Mouse (Mus musculus): Measurements from ENCODE around the gene Odf3b.

Gene Odf3b

DNA sequence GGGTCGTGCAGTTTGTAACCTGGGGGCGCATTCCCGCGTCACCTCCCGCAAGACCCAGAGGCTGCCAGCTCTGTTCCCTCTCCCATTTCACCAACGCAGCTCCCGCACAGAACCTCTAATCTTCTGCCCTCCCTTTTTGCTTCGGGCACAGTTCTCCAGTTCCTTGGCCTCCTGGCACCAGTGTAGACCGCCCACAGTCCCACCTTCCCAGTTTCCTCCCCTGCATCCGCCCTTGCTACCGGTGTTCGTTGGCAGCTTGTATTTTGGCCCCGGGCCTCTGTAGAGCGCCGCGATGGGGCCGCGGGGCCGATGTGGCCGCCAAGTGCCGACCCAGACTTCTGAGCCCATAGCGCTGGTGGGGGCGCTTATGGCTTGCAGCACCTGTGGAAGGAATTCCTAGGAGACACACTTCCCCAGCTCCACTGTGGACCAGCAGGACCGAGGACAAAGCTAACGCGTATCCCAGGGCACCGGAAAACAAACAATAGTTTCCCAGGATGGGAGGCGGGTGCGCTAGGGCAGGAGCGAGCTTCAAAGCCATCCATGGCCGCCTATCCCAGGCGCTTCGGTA lies at the start of gene Odf3b:
Gene Odf3b, minus strand, starts transcription at position 452 of the 571 bp plus-strand sequence.
- in situ Hi-C loops (cut with MseI, MboI), result no loop called here

DNA sequence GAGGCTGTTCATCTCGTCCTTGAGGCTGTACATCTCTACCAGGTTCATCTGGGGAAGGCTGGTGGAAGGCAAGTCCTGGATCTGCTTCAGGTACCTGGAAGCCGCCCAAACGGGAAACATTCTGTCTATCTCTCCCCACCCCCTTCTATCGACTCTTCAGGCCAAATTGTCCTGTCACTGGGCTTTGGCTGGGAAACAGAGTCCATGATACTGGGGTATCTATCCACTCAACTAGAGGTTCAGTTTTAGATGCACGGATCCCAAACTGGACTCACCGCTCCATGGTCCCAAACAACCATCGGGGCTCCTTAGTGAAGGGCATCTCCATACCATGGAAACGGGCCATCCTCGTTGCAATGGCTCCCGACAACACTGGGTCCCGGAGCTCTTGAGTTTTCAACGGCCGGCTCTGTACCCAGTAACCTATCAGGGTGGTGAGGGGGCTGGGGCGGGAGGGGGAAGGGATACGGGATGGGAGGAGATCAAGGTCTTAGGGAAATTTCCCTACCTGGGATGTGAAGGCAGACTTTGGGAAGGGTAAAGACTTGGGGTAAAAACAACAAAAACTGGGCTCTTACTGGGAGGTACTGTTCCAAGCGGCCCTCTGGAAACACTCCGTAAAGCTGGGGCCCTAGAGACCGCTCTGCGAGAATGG lies 49.2 kb upstream of the Odf3b start:
- in situ Hi-C loops (cut with MseI, MboI), result no loop called here

DNA sequence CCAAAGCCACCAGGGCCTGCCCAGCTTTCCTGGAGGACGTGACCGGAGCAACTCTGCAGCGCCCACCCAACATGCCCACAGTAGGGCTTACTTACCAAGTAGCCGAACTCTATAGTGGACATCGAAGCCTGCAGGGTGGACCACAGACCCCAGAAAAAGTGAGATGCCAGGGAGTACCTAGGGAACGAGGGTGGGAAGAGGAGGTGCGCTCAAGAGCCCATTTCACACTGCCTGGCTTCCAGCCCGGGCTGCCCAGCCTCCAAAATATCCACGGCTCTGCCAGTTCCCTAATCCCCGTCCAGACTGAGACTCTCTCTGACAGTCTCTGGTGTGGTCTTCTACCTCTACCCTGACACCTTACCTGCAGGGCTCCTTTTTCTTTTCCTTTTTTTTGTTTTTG lies 47.6 kb upstream of the Odf3b start:
- in situ Hi-C loops (cut with MseI, MboI), result no loop called here

DNA sequence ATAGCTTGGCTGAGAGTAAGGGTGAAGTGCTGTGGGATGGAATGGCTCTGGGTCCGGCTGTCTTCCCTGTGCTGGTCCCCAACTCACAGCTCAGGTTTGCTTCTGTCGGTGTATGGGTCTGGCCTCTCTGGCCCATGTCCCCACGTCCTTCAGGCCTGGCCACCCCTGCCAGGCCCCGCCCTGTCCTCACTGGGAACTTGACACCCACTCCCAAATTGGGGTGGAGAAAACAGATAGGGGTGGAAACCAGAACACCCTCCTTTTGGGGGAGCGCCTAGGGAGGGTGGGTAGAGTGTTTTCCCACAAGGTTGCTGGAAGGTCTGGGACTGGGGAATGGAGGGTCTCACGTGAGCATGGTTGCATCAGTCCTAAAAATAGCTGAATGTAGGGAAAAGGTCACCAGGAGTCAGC lies 46.6 kb upstream of the Odf3b start, which contains the start of gene Cpt1b:
Gene Cpt1b, minus strand, starts transcription at position 153 of the 411 bp plus-strand sequence.
- in situ Hi-C loops (cut with MseI, MboI), result no loop called here

DNA sequence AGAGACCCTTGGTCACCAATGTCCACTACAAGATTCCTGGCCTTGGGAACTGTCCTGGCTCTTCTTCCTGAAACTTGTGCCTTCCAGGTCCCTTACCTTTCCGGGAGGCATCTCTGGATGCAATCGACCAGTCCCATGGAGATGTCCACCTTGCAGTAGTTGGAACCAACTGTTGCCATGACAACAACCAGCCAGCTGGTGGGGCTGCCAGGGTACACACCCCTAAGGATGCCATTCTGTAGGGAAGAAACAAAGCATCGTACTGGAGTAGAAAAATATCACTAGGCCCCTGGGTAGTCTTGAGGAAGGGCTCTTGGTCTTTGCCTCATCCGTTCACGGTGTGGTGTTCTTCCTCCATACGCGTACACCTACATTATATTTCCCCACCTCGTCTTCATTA lies 45.5 kb upstream of the Odf3b start:
- in situ Hi-C loops (cut with MseI, MboI), result no loop called here

DNA sequence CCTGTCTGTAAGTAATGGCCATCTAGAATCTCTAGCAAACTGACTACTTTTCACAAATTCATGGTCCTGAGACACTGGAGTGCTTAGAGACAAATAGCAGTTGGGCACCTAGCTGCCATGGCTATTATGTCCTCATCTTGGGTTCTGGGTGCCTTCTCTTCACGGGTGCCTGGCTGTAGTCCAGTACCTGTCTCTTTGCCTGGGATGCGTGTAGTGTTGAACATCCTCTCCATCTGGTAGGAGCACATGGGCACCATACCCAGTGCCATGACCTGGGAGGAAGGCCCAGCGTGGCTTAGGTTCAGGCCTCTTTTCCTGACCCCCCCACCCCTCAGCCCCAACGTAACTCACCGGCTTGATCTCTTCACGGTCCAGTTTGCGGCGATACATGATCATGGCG lies 42.9 kb upstream of the Odf3b start:
- in situ Hi-C loops (cut with MseI, MboI), result no loop called here

DNA sequence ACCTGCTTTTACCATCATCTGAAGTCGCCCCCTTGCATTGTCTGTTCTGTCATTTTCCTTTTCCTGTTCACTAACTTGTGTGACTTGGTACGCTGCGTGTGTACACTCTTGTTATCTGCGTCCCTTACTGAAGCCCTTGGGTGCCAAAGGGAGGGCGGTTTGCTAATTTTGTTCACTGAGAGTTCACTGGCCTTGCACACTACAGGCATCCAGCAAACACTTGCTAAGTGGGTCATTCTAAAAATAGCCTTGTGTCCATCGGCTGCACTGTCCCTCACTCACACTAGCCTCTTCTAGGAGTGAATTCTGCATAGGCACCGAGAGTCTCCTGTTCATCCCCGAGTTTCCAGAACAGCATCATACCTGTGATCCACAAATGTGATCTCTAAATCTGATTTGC lies 36.2 kb upstream of the Odf3b start:
- in situ Hi-C loops (cut with MseI, MboI), result no loop called here

DNA sequence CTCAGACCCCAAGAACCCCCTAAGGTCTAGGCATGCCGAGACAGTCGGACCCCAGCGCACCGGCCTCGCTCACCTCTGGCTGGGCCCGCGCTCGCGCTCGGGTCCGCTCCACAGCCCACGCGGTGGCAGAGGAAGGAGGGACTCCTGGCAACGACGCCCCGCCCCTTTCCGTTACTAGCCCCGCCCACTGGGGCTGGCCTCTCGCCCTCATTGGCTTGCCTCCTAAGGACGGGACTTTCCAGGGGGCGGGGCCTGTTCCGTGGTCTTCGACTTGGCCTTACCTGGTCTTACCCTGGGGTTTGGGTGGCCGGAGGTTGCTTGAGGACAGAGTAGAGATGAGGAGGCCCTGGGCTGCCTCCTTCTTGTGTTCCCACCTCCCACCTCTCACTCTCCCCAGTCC lies 31.0 kb upstream of the Odf3b start, which contains the start of gene Syce3:
Gene Syce3, minus strand, starts transcription at position 386 of the 400 bp plus-strand sequence.
- in situ Hi-C loops (cut with MseI, MboI), result no loop called here

DNA sequence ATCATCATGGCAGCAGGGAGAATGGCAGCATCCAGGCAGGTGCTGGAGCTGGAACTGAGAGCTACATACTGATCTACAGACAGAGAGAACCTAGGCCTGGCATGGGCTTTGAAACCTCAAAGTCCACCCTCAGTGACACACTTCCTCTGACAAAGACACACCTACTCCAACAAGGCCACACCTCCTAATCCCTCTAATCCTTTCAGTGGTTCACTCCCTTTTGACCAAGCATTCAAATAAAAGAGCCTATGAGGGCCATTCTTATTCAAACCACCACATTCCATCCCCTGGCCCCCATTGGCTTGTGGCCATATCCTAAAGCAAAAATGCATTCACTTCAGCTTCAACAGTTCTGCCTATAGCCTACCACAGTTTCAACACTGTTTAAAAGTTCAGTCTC lies 27.6 kb upstream of the Odf3b start:
- in situ Hi-C loops (cut with MseI, MboI), result no loop called here

DNA sequence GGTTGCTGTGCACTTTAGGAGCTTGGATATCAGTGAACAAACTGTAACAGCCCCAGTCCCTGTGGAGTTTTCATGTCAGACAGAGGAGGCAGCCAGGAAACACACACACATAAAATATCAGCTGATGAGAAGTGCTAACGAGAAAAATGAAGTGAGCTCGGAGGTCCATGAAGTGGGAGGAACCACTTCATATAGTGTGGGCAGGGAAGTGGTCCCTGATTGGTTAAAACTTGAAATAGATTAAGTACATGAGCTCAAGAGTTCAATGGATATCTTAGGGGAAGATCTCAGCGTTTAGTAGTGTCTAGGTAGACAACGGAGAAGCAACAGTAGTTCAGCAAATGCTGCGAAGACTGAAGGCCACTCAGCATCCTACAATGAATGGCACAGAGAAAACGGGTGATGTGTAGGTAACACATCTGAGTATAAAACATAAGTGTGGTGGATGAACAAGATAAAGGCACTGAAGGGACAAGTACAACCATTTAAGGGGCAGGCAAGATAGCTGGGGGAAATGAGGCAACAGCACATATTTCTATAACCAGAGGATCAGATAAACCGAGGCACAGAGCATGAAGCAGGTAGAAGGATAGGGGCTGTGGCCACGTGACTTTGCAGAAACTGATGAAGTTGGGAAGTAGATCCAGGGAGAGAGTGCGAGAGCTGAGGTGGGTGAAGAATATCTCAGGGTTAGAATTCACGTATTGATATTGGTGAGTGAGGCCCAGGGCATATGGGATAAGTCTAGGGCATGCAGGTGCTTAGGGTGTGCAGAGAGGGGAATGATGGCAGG lies 25.9 kb upstream of the Odf3b start:
- in situ Hi-C loops (cut with MseI, MboI), result no loop called here

DNA sequence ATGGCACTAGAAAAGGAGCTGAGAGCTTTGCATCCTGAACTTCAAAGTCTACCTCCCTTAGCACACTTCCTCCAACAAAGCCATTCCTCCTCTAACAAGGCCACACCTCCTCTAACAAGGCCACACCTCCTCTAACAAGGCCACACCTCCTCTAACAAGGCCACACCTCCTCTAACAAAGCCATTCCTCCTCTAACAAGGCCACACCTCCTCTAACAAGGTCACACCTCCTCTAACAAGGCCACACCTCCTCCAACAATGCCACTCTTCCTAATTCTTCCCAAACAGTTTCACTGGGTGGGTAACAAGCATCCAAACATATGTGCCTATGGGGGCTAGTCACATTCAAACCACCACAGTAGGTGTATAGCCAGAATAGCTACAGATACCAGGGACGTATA lies 23.4 kb upstream of the Odf3b start:
- in situ Hi-C loops (cut with MseI, MboI), result no loop called here

DNA sequence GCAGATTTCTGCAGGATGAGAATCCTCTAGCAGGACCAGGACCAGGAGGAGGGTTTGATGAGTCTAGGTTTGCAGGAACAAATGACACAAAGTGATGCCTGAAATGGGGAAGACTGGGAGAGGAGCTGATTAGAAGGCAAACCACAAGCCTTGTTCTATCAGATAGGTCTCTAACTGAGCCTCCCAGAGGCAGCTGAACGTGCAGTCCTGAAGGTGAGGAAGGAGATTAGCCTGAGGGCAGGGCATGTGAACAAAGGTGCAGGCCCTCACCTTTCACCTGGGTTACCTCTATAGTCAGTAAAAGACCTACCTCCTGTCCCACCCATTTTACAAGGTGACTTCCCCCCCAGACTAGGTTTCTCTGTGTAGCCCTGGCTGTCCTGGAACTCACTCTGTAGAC lies 20.6 kb upstream of the Odf3b start:
- in situ Hi-C loops (cut with MseI, MboI), result no loop called here

DNA sequence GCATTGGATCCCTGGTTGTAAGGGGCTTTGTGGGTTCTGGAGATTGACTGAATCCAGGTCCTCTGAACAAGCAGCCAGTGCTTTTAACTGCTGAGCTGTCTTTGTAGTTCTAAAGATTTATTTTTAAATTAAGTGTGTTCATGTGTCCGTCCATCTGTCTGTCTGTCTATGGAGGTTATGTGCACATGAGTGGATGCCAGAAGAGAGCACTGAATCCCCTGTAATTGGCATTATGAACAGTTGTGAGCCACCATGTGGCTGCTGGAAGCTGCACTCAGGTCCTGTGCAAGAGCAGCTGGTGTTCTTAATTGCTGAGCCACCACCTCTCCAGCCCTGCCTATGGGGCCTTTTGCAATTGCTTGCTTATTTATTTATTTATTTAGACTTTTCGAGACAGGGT lies 19.1 kb upstream of the Odf3b start:
- in situ Hi-C loops (cut with MseI, MboI), result no loop called here

DNA sequence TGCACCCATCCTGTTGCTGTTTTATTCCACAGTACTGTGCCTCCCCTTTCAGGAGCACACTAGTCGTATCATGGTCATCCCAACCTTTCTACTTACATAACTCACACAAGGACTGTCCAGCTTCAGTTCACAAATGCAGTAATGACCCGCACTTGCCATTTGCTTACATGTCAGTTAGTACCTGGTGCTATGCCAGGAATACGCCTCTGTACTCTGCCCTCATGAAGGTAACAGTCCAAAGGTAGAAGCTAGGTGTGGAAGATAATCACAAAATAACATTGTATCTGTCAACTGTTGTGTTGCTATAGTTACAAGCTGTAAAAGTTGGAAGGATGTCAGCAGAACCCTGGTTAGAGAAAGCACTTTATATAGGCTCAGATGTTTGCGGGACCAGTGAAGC lies 17.8 kb upstream of the Odf3b start:
- in situ Hi-C loops (cut with MseI, MboI), result no loop called here

DNA sequence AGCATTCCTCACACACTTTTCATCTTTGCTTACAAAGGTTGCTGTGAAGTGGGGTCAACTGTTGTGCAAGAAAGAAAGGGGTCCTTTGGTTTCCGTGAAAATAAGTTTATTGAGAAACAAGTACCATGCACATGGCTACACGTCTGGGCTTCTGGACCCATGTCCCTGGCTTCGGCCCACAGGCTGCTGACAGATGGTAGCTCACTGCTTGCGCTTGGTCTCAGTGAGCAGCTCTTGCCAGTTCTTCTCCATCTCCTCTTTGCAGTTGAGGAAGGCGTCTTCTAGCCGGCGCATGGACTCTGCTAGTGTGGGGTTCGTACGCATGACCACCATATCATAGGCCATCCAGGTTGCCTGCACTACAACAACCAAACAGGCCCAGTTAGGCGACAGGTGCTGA lies 11.0 kb upstream of the Odf3b start:
- in situ Hi-C loops (cut with MseI, MboI), result no loop called here

DNA sequence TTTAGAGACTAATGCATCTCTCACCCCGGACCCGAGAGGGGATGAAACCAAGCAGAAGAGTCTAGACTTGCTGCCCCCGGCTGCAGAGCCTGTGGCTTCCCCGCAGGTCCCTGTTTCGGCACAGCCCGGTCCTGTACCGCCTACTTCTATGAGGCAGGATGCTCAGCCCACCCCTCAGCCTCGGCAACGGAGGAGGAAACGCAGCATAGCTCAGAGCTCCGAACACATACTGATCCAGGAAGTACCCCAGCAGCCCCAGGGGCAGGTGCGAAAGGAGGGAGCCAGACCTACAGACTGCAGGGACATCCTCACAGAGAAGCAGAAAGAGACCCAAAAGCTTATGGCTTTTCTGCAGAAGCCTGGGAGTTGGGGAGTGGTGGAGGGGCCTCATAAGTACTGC lies 8.0 kb upstream of the Odf3b start:
- in situ Hi-C loops (cut with MseI, MboI), result no loop called here

DNA sequence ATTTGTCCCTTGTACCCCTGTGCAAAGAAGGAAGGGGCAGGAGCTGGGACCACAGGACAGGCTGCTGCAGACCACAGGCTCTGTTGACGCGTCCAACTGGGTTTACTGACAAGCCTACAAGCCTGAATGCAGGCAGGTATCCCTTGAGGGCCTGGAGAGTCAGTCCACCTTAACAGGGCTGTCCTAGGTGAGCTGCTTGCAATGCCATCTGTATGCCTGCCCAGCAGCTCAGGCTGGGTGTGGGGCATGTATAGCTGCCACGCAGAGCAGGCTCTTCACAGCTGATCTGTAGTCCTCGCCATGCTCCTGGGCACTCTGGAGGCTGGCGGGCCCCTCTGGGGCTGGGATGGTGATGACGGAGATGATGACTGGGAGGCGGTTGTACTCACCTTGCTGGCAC lies 5.5 kb upstream of the Odf3b start, which contains the start of gene Klhdc7b:
Gene Klhdc7b, plus strand, starts transcription at position 301 of the 400 bp plus-strand sequence.
- in situ Hi-C loops (cut with MseI, MboI), result no loop called here

DNA sequence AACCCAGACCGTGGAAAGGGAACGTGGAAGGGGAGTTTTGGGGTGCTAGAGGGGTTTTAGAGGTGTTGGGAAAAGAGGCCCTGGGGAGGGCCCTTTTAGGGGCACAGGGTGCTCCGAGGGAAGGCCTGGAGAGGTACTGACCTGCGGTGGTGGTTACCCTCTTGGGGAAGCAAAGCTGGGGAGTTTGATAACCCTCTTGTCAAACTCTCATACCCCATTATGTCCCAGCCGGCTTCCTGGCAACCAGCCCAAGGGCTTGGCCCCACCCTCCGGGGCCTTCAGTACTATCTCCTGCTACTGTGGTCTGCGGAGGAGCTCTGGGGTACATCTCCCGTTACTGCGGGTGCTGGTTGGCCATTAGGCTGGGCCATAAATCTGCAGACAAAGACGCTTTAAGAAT lies 347 bp upstream of the Odf3b start:
- in situ Hi-C loops (cut with MseI, MboI), result no loop called here

DNA sequence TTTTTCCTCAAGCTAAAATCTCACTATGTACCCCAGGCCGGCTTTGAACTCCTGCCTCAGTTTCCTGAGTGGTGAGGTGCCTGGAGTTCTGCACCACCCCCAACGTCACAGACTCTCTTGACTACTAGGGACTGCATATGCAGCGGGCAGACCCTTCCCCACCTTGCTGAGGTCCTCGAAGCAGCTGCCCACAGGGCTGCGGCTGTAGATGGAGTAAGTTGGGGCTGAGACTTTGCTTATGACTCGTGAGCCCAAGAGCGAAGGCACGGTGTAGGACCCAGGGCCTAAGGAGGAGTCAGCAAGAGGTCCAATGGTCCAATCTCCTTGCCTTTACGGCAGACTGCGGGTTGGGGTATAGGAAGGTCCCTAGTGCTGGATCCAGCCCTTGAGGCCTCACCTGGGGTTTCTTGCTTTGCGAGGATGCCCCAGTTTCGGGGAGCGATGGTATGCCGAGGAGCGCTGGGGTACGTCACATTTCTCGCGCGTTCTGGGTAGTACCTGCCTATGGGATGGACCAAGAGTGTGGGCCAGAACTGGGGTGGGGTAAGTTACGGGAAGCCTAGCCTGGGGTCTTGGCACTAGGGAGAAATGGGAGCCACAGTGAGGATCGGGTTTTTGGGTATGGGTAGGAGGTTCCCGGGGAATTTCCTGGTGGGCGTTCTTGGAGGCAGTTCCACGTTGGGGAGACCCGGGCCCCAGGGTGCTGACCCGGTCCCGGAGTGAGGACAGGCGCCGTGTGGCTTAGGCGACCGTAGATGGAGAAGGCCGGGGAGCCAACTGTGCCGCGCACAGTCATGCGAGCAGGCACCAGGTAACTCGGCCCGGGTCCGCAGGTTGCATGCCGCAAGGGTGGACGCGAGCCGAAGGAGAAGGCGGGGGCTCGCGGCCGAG lies 899 bp downstream of the Odf3b start:
- in situ Hi-C loops (cut with MseI, MboI), result no loop called here

DNA sequence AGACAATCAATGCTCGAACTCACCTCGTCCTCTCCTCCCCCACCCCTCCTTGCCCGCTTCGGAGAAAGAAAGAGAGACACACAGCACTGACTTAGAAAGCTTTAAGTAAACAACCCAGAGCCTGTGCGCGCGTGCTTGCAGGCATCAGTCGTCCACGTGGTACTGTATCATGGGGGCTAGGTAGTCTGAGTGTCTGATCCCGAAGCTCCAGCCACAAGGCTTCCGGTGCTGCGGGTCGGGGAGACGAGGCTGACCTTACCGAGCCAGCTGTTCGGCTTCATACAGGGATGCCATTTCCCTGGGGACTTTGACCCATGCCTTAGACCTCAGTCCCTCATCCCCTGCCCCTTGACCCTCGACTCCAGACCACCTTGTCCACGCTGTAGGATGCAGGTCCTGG lies 1.7 kb downstream of the Odf3b start:
- in situ Hi-C loops (cut with MseI, MboI), result no loop called here

DNA sequence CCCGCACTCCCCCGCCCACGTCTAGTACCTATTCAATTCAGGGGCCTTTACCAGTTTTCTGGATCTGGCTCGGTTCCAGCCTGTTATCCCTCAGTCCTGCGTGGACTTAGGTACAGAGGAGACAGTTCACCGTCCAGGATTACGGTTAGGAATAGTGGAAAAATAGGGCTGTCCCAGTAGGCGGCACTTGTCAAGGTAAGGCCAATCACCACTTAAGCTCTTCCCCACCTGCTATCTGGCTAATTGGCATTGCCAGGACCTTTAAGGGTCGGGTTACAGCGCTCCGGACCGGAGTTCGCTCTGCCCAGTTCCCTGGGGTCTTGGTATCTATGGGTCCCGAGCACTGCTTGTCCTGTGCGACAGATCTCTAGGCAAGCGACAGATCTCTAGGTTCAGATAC lies 2.1 kb downstream of the Odf3b start, which contains the start of gene Tymp:
Gene Tymp, minus strand, starts transcription at position 83 of the 400 bp plus-strand sequence.
- in situ Hi-C loops (cut with MseI, MboI), result no loop called here

DNA sequence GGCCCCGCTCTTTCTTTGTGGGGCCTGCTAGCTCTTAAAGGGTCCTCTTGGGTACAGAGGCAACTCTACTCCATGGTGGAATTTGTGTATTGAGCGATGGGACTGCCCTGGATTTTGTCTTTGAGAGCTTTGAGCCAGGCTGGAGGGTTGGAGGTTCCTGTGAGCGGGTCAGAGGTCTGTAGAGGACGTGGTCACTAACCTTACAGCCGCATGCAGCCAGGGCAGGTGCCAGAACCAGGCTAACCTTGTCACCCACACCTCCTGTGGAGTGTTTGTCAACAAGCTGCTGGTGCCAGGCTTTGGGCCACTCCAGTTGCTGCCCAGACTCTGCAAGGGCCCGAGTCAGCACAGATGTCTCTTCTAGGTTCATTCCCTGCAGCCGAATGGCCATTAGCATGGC lies 3.0 kb downstream of the Odf3b start:
- in situ Hi-C loops (cut with MseI, MboI), result no loop called here
